Mouse (Mus musculus): ENCODE results near the gene Ifi207. TPM values are rescaled to one million over a fixed set of nuclear protein-coding genes. Genes with fewer than 3 reads are reported as not detected.

The Ifi207 gene
- polyA plus RNA-seq (2017; shearing (Covaris generic)), result under 1 TPM; 0.18 to 0.34 TPM

GRCm38 (mm10) chr1:173741656-173742055, at the start of gene Ifi207:
Ifi207 (minus strand) TSS chr1:173741747.

GRCm38 (mm10) chr1:173766848-173767617, 25.5 kb upstream of the Ifi207 start, which contains the start of gene Ifi204:
Ifi204 (minus strand) TSS chr1:173766943.

GRCm38 (mm10) chr1:173673458-173674097, 68.0 kb downstream of the Ifi207 start, which contains the start of gene Ifi208:
Ifi208 (plus strand) TSS chr1:173673675.

Other genes starting within 250 kb of the Ifi207 start
- 10 to 100 TPM; 15.2 to 60.8 TPM for gene Ifi214, start 205.8 kb downstream of the Ifi207 start, polyA plus RNA-seq (2017; shearing (Covaris generic))
- gene Ifi213, start 142.5 kb downstream of the Ifi207 start, polyA plus RNA-seq (2017; shearing (Covaris generic)), result 100 to 1,000 TPM in 1 of 2 experiments, 10 to 100 TPM in 1; 67.3 to 186 TPM
- gene Ifi209, start 110.8 kb downstream of the Ifi207 start, polyA plus RNA-seq (2017; shearing (Covaris generic)), result 100 to 1,000 TPM; 110 to 333 TPM
- 100 to 1,000 TPM in 1 of 2 experiments, 10 to 100 TPM in 1; 93.1 to 104 TPM for gene Ifi208, start 68.1 kb downstream of the Ifi207 start, polyA plus RNA-seq (2017; shearing (Covaris generic))
- gene Ifi204, start 25.2 kb upstream of the Ifi207 start, polyA plus RNA-seq (2017; shearing (Covaris generic)), result 1 to 10 TPM; 1.7 to 9.8 TPM
- 1 to 10 TPM; 5.8 to 5.9 TPM for gene Ifi211, start 171.3 kb upstream of the Ifi207 start, polyA plus RNA-seq (2017; shearing (Covaris generic))
- 100 to 1,000 TPM; 368 to 518 TPM for gene Mndal, start 200.7 kb upstream of the Ifi207 start, polyA plus RNA-seq (2017; shearing (Covaris generic))
- gene Ifi203, start 200.9 kb upstream of the Ifi207 start, polyA plus RNA-seq (2017; shearing (Covaris generic)), result 100 to 1,000 TPM; 272 to 474 TPM
- gene Ifi202b, start 241.0 kb upstream of the Ifi207 start, polyA plus RNA-seq (2017; shearing (Covaris generic)), result not detected

All from activated CD4-positive, CD25-positive, alpha-beta regulatory T cell (primary cell).